Mouse (Mus musculus) CD4-positive, CD25-positive, alpha-beta regulatory T cell, adult 9 weeks (primary cell): ENCODE results near the gene Aes. TPM values are rescaled to one million over a fixed set of nuclear protein-coding genes. Genes with fewer than 3 reads are reported as not detected.

Experiments
- polyA plus RNA-seq: library from polyadenylated mRNA; unstranded; fragments of 100-300 nt; shearing (Covaris generic); gene quantifications from one replicate; pipeline ENCODE4 v1.2.1, GENCODE M21; 2017

The Aes gene
- 134 TPM for polyA plus RNA-seq

GRCm38 (mm10) chr10:81559163-81559626 is at the start of gene Aes:
Aes (plus strand) TSS chr10:81559488.

DNA sequence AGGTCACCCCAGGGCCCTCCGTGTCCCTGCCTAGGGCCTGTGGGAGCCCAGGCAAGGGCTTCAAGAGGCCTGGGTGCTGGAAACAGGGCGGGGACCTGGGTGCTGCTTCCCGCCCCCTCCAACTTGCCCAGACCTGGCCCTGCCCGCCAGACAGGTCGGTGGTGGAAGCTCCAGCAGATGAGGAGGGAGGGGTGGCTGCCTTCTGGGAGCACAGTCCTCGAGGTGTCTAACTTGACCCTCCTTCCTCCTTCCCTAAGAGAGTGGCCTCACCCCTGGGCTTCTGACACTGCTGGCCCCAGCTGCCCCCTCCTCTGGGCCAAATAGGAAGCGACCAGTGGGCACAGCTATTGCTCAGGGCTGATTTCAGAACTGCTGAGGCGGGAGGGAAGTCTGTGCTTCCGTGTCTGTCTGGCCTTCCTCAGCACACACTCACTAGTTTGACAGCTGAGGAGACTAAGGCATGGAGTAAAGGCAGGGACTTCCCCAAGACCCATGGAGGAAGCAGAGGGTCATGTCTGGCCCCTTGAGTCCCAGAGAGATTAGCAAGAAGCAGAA is 35.2 kb upstream of the Aes start, which contains the start of gene Gna15:
Gene Gna15, minus strand, starts transcription at position 175 of the 555 bp plus-strand sequence.

DNA sequence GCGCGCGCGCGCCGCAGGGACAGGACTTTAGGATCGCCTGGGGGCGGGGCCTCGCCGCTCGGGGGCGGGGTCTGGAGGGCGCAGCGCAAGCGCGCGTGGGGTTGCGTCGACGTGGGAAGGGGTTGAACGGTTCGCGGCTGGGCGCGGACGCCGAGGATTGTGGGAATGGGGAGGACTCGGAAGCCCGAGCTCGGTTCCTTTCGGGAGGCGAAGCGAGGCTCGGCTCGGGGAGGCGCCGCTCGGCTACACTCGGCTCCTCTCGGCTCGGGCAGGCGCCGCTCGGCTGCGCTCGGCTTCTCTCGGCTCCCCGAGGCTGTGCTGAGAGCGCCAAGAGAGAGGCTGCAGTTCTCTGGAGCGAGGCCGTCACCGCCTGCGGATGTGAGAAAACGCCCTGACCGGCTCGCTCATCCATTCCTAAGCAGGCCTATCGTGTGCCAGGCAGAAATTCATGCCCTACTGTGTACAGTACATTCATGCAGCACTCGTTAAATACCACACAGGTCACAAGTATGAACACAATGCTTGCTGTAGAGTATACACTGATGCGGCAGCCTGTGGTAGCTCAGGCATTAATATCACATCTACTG is 14.0 kb upstream of the Aes start, which contains the start of gene Gna11:
Gene Gna11, minus strand, starts transcription at position 30 of the 587 bp plus-strand sequence.

DNA sequence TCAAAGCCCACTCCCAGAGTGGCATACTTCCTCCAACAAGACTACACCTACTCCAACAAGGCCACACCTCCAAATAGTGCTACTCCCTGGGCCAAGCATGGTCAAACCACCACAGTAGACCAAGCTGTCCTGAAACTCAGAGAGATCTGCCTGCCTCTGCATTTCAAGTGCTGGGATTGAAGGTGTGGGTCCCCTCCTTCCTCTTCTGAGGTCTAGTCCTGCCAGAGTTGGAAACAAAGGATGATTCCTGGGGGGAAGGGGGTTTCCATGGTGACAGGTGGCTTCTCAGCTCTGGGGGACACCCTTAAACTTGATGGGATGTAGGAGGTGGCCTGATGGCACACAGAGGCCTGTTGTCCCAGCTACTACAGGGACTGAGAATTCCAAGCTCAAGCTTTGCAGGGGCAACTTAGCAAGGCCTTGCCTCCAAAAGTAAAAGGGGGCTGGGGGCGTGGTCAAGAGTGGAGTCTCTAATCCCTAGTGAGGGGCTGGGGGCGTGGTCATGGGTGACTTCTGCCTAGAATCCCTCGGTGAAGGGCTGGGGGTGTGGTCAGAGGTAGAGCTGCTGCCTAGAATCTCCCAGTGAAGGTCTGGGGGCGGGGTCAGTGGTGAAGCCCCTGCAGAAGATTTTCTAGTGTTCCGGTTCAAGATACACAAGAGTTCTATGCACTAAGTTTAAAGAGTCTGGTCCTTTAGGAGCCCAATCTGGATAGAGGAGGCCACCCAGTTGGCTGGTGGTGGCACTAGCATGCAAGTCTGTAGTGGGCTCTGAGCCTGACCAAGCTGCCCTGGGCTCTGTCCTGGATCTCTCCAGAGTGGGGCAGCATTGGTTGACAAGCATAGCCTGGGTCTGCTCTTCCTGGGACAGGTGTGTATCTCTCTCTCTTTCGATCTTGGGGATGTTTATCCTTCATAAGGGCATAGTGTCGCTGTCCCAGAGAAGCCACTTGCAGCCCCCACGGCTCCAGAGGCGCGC is 15.1 kb downstream of the Aes start, which contains the start of gene Tle2:
Gene Tle2, plus strand, starts transcription at position 481 of the 976 bp plus-strand sequence.

GRCm38 (mm10) chr10:81600738-81601203 is 41.5 kb downstream of the Aes start, which contains the start of gene Tle6:
Tle6 (minus strand) TSS chr10:81601073.

GRCm38 (mm10) chr10:81605974-81606751 is 46.9 kb downstream of the Aes start, which contains the start of gene BC025920:
BC025920 (plus strand) TSS chr10:81606270.

Other genes starting within 250 kb of the Aes start
- gene Cactin, start 238.4 kb upstream of the Aes start, polyA plus RNA-seq, result 16.6 TPM
- gene Tbxa2r, start 230.8 kb upstream of the Aes start, polyA plus RNA-seq, result 41.7 TPM
- gene Gipc3, start 216.2 kb upstream of the Aes start, polyA plus RNA-seq, result not detected
- 28.8 TPM for gene Hmg20b, start 209.0 kb upstream of the Aes start, polyA plus RNA-seq
- gene Mfsd12, start 202.0 kb upstream of the Aes start, polyA plus RNA-seq, result 1.5 TPM
- 0.82 TPM for gene 4930404N11Rik, start 193.7 kb upstream of the Aes start, polyA plus RNA-seq
- 16.3 TPM for gene Fzr1, start 181.0 kb upstream of the Aes start, polyA plus RNA-seq
- gene Dohh, start 175.1 kb upstream of the Aes start, polyA plus RNA-seq, result 32.9 TPM
- gene Gm48551, start 175.0 kb upstream of the Aes start, polyA plus RNA-seq, result 3.4 TPM
- gene Gm48552, start 170.5 kb upstream of the Aes start, polyA plus RNA-seq, result 0.91 TPM
- 8.7 TPM for gene Smim24, start 166.4 kb upstream of the Aes start, polyA plus RNA-seq
- gene Nfic, start 103.9 kb upstream of the Aes start, polyA plus RNA-seq, result 23.6 TPM
- 0.17 TPM for gene Celf5, start 76.8 kb upstream of the Aes start, polyA plus RNA-seq
- gene Ncln, start 63.1 kb upstream of the Aes start, polyA plus RNA-seq, result 133 TPM
- 96.9 TPM for gene S1pr4, start 59.4 kb upstream of the Aes start, polyA plus RNA-seq
- gene Gna15, start 35.3 kb upstream of the Aes start, polyA plus RNA-seq, result 19.4 TPM
- gene Gna11, start 14.3 kb upstream of the Aes start, polyA plus RNA-seq, result 7.0 TPM
- gene Tle2, start 15.1 kb downstream of the Aes start, polyA plus RNA-seq, result 1.6 TPM
- 2.3 TPM for gene Tle6, start 41.6 kb downstream of the Aes start, polyA plus RNA-seq
- 3.6 TPM for gene BC025920, start 46.8 kb downstream of the Aes start, polyA plus RNA-seq
- 25.2 TPM for gene Sirt6, start 68.3 kb downstream of the Aes start, polyA plus RNA-seq
- gene Ankrd24, start 69.1 kb downstream of the Aes start, polyA plus RNA-seq, result 0.88 TPM
- gene Gm10778, start 89.6 kb downstream of the Aes start, polyA plus RNA-seq, result 9.6 TPM
- 21.6 TPM for gene Zfp433, start 145.3 kb downstream of the Aes start, polyA plus RNA-seq
- 6.3 TPM for gene Gm3055, start 211.7 kb downstream of the Aes start, polyA plus RNA-seq